Mouse (Mus musculus) hindbrain, embryonic 10.5 days (tissue): ENCODE measurements at regions not wholly inside any gene's neighbourhood (a gene's known extent, or its start where the extent isn't known, plus 50 kb on each side); places are given as distances from the start of the nearest gene placed in this dataset.

Experiments used
- DNase-seq: peaks from one replicate; pipeline ENCODE4 v3.0.0-alpha.2; 2017; ENCODE audit warnings: low spot score
- H3K27ac ChIP-seq: fragments of 300-500 bp; sonication (generic); 2 replicates; pipeline ENCODE4 v1.5.1; 2016; ENCODE audit warnings: mild to moderate bottlenecking, moderate library complexity
- H3K27me3 ChIP-seq: fragments of 300-500 bp; sonication (generic); 2 replicates; pipeline ENCODE4 v1.6.1; 2016; ENCODE audit warnings: mild to moderate bottlenecking; ENCODE audit not compliant: poor library complexity, insufficient read depth, severe bottlenecking
- H3K36me3 ChIP-seq: fragments of 300-500 bp; sonication (generic); 2 replicates; pipeline ENCODE4 v1.6.1; 2016; ENCODE audit warnings: mild to moderate bottlenecking, moderate library complexity
- H3K4me1 ChIP-seq: fragments of 300-500 bp; sonication (generic); replicated peaks from 2 replicates; pipeline ENCODE4 v1.6.1; 2016; ENCODE audit warnings: mild to moderate bottlenecking
- H3K4me3 ChIP-seq: fragments of 300-500 bp; sonication (generic); 2 replicates; pipeline ENCODE4 v1.5.1; 2016; ENCODE audit warnings: mild to moderate bottlenecking, moderate library complexity
- H3K9me3 ChIP-seq: fragments of 300-500 bp; sonication (generic); 2 replicates; pipeline ENCODE4 v1.6.1; 2016; ENCODE audit warnings: mild to moderate bottlenecking, moderate library complexity
- WGBS: fragments of 180-500 bp; shearing (Covaris S2); methylation state at CpG from one replicate; pipeline ENCODE4 v1.1.7; 2016; 5-methylcytosine and 5-hydroxymethylcytosine counted together

GRCm38 (mm10) chr16:66579551-66579950, 764.5 kb downstream of the Vgll3 start:
- Histone ChIP-seq H3K27ac (no peak overlapping the region), H3K4me1 (no peaks in the 10 kb centered on the region), H3K9me3 (no peaks in the 10 kb centered on the region), H3K4me3 (no peak overlapping the region), H3K36me3 (no peaks in the 10 kb centered on the region), H3K27me3 (no peaks in the 10 kb centered on the region)
- 48% methylated on average over 1 of the region's 1 CpGs for WGBS
- DNase-seq = no peak

DNA sequence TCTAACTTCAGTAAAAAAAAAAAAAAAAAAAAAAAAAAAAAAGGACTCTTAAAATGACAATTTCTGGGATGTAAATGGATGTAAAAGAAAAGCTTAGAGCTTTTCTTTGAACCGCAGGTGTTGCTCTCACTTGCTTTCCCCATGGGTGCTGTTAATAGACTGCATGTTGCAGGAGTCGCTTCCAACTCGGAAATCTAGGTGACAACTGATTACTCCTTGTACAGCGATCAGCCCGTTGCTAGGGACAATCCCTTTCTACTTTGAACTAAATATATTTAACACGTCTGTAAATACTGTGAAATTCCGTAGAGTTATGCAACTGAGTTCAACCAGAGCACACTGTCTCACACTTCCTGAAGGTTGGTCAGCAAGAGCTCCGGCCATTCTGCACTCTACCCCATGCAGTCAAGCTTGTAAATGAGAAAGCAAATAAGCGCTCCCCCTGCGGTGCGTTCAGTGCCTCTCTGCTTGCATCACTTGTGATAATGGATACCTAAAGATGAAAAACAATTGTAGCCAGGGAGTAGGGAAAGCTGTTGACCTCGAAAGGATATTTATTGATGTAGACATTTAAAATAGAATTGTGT, 770.7 kb downstream of the Vgll3 start:
- whole genome bisulfite sequencing = 5% methylated on average over 12 of the region's 12 CpGs
- Histone ChIP-seq H3K36me3 (no peaks in the 10 kb centered on the region), H3K4me1 (peaks cover 4% of the 10 kb centered on the region; the same call in 1 of the 2 replicates), H3K9me3 (no peaks in the 10 kb centered on the region), H3K27ac (no peak overlapping the region), H3K27me3 (no peaks in the 10 kb centered on the region), H3K4me3 (peak overlapping the region; percentile 26)
- peak; percentile 22 for DNase-seq

DNA sequence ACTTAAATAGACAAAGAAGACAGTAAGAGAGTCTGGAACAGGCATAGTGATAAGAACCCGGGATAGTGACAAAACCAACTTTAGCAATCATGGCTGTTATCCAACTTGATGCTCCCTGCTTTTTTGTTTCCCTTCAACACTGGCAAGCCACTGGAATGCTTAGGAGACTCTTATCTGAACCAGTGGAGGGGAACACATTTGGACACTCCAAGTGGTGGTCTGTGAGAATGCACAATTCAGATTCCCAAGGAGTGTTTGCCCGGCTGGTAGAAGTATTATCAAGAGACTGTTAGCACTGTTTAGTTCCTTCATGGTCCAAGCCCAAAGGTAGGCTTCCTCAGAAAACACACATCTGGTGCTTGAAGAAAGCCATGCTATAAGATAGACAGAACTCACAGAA, 787.2 kb downstream of the Vgll3 start:
- Histone ChIP-seq H3K27ac (no peak overlapping the region), H3K36me3 (no peaks in the 10 kb centered on the region), H3K4me3 (no peak overlapping the region), H3K4me1 (peaks cover 5% of the 10 kb centered on the region), H3K9me3 (no peaks in the 10 kb centered on the region), H3K27me3 (no peaks in the 10 kb centered on the region)
- WGBS = 56% methylated on average over 2 of the region's 2 CpGs
- DNase-seq = peak; percentile 9

GRCm38 (mm10) chr16:66602686-66603085, 787.6 kb downstream of the Vgll3 start:
- no peak overlapping the region for H3K4me3 ChIP-seq
- H3K36me3 ChIP-seq = no peaks in the 10 kb centered on the region
- H3K9me3 ChIP-seq = no peaks in the 10 kb centered on the region
- 58% methylated on average over 3 of the region's 3 CpGs for whole genome bisulfite sequencing
- H3K27ac ChIP-seq = no peak overlapping the region
- no peaks in the 10 kb centered on the region for H3K27me3 ChIP-seq
- DNase-seq = no peak
- peaks cover 5% of the 10 kb centered on the region for H3K4me1 ChIP-seq

- DNase-seq = no peak
- Histone ChIP-seq H3K36me3 (no peaks in the 10 kb centered on the region), H3K9me3 (no peaks in the 10 kb centered on the region), H3K4me1 (peaks cover 5% of the 10 kb centered on the region), H3K27me3 (no peaks in the 10 kb centered on the region), H3K27ac (no peak overlapping the region), H3K4me3 (no peak overlapping the region)
- WGBS = 54% methylated on average over 6 of the region's 6 CpGs
These were observed 788.8 kb downstream of the Vgll3 start for GRCm38 (mm10) chr16:66603825-66604224.
